Mouse (Mus musculus): ENCODE results near the gene Psg18. TPM values are rescaled to one million over a fixed set of nuclear protein-coding genes. Genes with fewer than 3 reads are reported as not detected.
"Not testable (repeated sequence)": the region's sequence is repeated elsewhere in the genome, so short reads cannot be mapped to it uniquely, and the experiment has no call there.

Gene Psg18
- total RNA-seq (2014; rRNA removed; ENCODE audit: low replicate concordance) (not detected in 2 replicates), polyA plus RNA-seq (2015; fragmentation: Nextera tagmentation; extraction: Ambion mirVana) (not detected in 2 replicates)

DNA sequence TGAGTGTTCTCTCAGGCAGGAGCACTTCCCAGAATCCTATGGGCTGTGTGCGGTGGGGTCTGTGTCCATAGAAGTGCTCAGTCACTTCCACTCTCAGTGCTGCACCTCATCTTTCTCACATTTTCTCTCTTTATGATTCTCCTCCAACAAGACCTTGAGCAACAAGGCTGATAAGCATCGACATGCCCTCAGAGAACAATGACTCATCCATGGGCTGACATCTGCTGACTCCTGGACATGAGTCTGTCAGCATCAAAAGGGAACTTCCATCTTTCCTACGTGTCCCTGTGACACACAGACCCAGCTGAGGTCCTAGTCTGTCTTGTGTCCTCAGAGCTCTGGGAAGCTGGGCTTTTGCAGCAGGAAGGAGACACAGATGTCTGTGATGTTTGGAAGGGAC is at the start of gene Psg18:
Gene Psg18 (minus strand): TSS at position 101 of the 400 bp plus-strand sequence.
- H3K36me3 ChIP-seq (replicated peaks; ENCODE audit: control insufficient read depth, insufficient read depth, low read length); DNase-seq (ENCODE audit: low spot score): not testable (repeated sequence)

DNA sequence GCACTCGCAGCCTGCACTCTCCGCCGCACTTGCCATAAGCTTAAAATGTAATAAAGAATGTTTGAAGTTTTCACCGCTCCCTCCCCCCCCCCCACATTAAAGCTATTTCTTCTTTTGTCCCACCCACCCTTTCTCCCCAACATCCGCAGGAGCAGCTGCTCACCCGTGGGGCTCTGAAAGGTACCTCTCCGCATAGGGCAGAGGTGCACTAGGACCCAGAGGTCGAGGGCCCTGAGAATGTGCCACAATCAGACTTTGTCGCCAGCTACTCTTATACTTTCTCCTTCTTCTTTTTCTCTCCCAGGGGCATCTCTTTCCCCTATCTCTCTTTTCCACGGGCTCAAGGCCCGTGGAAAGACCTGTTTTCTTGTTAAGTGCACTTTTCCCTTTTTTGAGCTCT is 48.6 kb upstream of the Psg18 start:
- H3K4me1 ChIP-seq (ENCODE audit: control insufficient read depth, insufficient read depth): no peaks in the 10 kb centered on the region
- ATAC-seq (ENCODE audit: insufficient read depth, low read depth) (no peak), DNase-seq (ENCODE audit: low spot score) (no peak)
- H3K9me3 ChIP-seq (replicated peaks; ENCODE audit: control insufficient read depth, low read length): peaks cover 6% of the 10 kb centered on the region
- H3K36me3 ChIP-seq (replicated peaks; ENCODE audit: control insufficient read depth, insufficient read depth, low read length): no peaks in the 10 kb centered on the region
- WGBS: 38% methylated on average over 11 of the region's 11 CpGs
- no peak overlapping the region for H3K27ac ChIP-seq (ENCODE audit: low read depth)
- no peak overlapping the region for H3K4me2 ChIP-seq (ENCODE audit: low read depth, low read length)
- H3K27me3 ChIP-seq (ENCODE audit: control insufficient read depth, insufficient read depth, low read length): no peaks in the 10 kb centered on the region
- no peak overlapping the region for H3K4me3 ChIP-seq (ENCODE audit: low read depth, low read length)
- TF ChIP-seq CTCF (IDR thresholded peaks at IDR 0.05; ENCODE audit: low read depth) (no peak), EP300 (IDR thresholded peaks at IDR 0.05; ENCODE audit: low read depth) (no peak)
- H3K9ac ChIP-seq (replicated peaks; ENCODE audit: low read depth, low read length): no peak overlapping the region

More for the DNA sequence above, at the start of gene Psg18:
- H3K9ac ChIP-seq (replicated peaks; ENCODE audit: low read depth, low read length); H3K27me3 ChIP-seq (ENCODE audit: control insufficient read depth, insufficient read depth, low read length); H3K9me3 ChIP-seq (replicated peaks; ENCODE audit: control insufficient read depth, low read length); ATAC-seq (ENCODE audit: insufficient read depth, low read depth); H3K27ac ChIP-seq (ENCODE audit: low read depth); H3K4me3 ChIP-seq (ENCODE audit: low read depth, low read length); H3K4me1 ChIP-seq (ENCODE audit: control insufficient read depth, insufficient read depth); H3K4me2 ChIP-seq (ENCODE audit: low read depth, low read length): not testable (repeated sequence)
- 52% methylated on average over 3 of the region's 3 CpGs for WGBS

DNA sequence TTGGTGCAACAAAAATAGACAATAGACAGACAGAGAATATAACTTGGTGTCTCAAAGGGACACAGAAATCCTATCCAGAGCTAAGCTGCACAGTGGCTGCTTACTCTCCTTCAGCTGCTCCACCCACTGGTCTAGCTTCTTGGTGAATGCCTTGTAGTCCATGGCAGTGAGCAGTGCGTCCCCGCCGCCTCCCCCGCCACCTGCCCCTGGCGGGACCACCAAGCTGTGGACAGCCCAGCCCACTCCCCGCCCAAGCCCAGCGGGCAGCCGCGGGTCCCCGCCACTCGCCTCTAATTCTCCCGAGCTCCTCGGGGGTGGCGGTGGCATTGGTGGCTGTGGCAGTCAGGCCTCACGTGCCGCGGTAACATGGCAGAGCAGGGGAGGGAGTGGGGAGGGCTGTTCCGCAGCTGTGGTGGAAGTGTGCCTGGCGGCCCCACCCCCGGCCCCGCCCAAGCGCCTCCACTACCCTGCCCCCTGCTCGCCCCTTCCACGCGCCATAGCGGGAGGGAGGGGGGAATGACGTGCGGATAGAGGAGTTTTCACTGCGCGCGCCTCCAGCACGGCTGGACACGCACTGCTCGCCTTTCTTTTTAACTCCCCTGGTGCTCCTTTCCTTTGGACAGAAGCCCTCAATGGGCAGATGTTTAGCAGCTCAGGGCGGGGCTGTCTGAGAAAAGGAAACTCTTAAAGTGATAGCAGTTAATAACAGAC is 47.9 kb upstream of the Psg18 start:
- H3K27ac ChIP-seq (ENCODE audit: low read depth): no peak overlapping the region
- ATAC-seq (ENCODE audit: insufficient read depth, low read depth): no peak
- H3K9ac ChIP-seq (replicated peaks; ENCODE audit: low read depth, low read length): no peak overlapping the region
- H3K4me3 ChIP-seq (ENCODE audit: low read depth, low read length): no peak overlapping the region
- no peaks in the 10 kb centered on the region for H3K36me3 ChIP-seq (replicated peaks; ENCODE audit: control insufficient read depth, insufficient read depth, low read length)
- no peaks in the 10 kb centered on the region for H3K27me3 ChIP-seq (ENCODE audit: control insufficient read depth, insufficient read depth, low read length)
- peaks cover 6% of the 10 kb centered on the region for H3K9me3 ChIP-seq (replicated peaks; ENCODE audit: control insufficient read depth, low read length)
- DNase-seq (ENCODE audit: low spot score): no peak
- H3K4me1 ChIP-seq (ENCODE audit: control insufficient read depth, insufficient read depth): no peaks in the 10 kb centered on the region
- 34% methylated on average over 35 of the region's 35 CpGs for WGBS
- no peak for TF ChIP-seq EP300 (IDR thresholded peaks at IDR 0.05; ENCODE audit: low read depth)
- TF ChIP-seq CTCF (IDR thresholded peaks at IDR 0.05; ENCODE audit: low read depth): no peak
- no peak overlapping the region for H3K4me2 ChIP-seq (ENCODE audit: low read depth, low read length)

DNA sequence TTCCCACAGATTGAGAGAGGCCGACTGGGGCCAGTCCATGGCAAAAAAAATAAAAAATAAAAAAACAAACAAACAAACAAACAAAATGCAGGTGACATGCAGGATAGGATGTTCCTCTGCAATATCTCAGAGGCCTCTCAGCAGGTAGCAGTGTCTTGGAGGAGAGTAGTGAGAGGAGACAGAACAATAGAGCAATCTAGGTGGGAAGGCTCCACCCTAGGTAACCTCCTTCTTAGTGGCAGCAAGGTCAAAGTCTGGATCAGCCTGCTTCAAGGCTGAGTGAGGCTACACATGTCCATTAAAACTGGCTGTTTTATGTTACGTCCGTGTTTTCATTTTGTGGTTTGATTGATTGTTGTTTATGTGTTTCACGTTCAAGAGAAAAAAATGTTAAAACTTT is 36.7 kb upstream of the Psg18 start:
- not testable (repeated sequence) for H3K36me3 ChIP-seq (replicated peaks; ENCODE audit: control insufficient read depth, insufficient read depth, low read length); H3K9me3 ChIP-seq (replicated peaks; ENCODE audit: control insufficient read depth, low read length); H3K9ac ChIP-seq (replicated peaks; ENCODE audit: low read depth, low read length); DNase-seq (ENCODE audit: low spot score); H3K4me1 ChIP-seq (ENCODE audit: control insufficient read depth, insufficient read depth); H3K4me2 ChIP-seq (ENCODE audit: low read depth, low read length); H3K27ac ChIP-seq (ENCODE audit: low read depth); ATAC-seq (ENCODE audit: insufficient read depth, low read depth); H3K27me3 ChIP-seq (ENCODE audit: control insufficient read depth, insufficient read depth, low read length); H3K4me3 ChIP-seq (ENCODE audit: low read depth, low read length)
- 62% methylated on average over 4 of the region's 4 CpGs for WGBS

DNA sequence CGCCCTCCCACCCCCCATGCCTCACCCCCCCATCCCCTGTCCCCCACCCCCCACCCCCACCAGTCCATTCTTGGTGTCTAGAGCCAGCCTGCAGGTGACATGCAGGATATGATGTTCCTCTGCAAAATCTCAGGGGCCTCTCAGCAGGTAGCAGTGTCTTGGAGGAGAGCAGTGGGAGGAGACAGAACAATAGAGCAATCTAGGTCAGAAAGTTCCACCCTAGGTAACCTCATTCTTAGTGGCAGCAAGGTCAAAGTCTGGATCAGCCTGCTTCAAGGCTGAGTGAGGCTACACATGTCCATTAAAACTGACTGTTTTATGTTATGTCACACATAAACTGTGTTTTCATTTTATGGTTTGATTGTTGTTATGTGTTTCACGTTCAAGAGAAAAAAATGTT is 23.5 kb upstream of the Psg18 start:
- Histone ChIP-seq H3K4me1 (ENCODE audit: control insufficient read depth, insufficient read depth) (no peaks in the 10 kb centered on the region), H3K4me3 (ENCODE audit: low read depth, low read length) (no peak overlapping the region), H3K4me2 (ENCODE audit: low read depth, low read length) (no peak overlapping the region), H3K9me3 (replicated peaks; ENCODE audit: control insufficient read depth, low read length) (peaks cover 22% of the 10 kb centered on the region; the same call in 1 of the 2 replicates), H3K9ac (replicated peaks; ENCODE audit: low read depth, low read length) (no peak overlapping the region), H3K27ac (ENCODE audit: low read depth) (no peak overlapping the region), H3K27me3 (ENCODE audit: control insufficient read depth, insufficient read depth, low read length) (no peaks in the 10 kb centered on the region), H3K36me3 (replicated peaks; ENCODE audit: control insufficient read depth, insufficient read depth, low read length) (no peaks in the 10 kb centered on the region)
- no peak for DNase-seq (ENCODE audit: low spot score)
- TF ChIP-seq CTCF (IDR thresholded peaks at IDR 0.05; ENCODE audit: low read depth) (no peak), EP300 (IDR thresholded peaks at IDR 0.05; ENCODE audit: low read depth) (no peak)
- no peak for ATAC-seq (ENCODE audit: insufficient read depth, low read depth)
- WGBS: 34% methylated on average over 2 of the region's 2 CpGs

DNA sequence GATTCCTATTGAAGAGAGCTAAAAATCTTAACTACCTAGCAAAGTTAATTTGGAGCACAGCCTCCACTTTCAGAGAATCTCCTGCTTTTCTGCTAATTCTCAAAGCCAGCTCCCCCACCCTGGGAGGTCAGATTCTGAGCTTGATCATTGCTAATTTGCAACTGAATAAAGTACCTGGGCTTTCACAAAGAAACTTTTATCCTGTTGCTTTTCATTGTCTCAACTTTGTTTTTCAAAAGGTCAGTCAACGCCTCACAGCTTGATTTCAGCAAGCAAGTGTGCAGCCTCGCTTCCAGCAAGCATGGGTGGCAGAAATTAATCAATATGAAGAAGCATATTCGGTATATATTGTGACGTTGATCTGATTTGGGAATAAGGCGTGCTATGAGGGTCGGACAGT is 19.4 kb downstream of the Psg18 start:
- H3K9ac ChIP-seq (replicated peaks; ENCODE audit: low read depth, low read length); H3K27me3 ChIP-seq (ENCODE audit: control insufficient read depth, insufficient read depth, low read length); H3K27ac ChIP-seq (ENCODE audit: low read depth); H3K4me1 ChIP-seq (ENCODE audit: control insufficient read depth, insufficient read depth); H3K36me3 ChIP-seq (replicated peaks; ENCODE audit: control insufficient read depth, insufficient read depth, low read length); ATAC-seq (ENCODE audit: insufficient read depth, low read depth); H3K4me3 ChIP-seq (ENCODE audit: low read depth, low read length); H3K4me2 ChIP-seq (ENCODE audit: low read depth, low read length); DNase-seq (ENCODE audit: low spot score): not testable (repeated sequence)
- peaks cover 11% of the 10 kb centered on the region; the same call in 1 of the 2 replicates for H3K9me3 ChIP-seq (replicated peaks; ENCODE audit: control insufficient read depth, low read length)
- 63% methylated on average over 6 of the region's 6 CpGs for WGBS

Other genes with a start within 250 kb of the Psg18 start
- not detected in 2 replicates for gene Igfl3, start 178.5 kb downstream of the Psg18 start, total RNA-seq (2014; rRNA removed; ENCODE audit: low replicate concordance)
- gene Igfl3, start 178.5 kb downstream of the Psg18 start, polyA plus RNA-seq (2015; fragmentation: Nextera tagmentation; extraction: Ambion mirVana): not detected in 2 replicates
- gene Mill1, start 109.7 kb downstream of the Psg18 start, total RNA-seq (2014; rRNA removed; ENCODE audit: low replicate concordance): not detected in 2 replicates
- gene Mill1, start 109.7 kb downstream of the Psg18 start, polyA plus RNA-seq (2015; fragmentation: Nextera tagmentation; extraction: Ambion mirVana): not detected in 2 replicates
- not detected in 2 replicates for gene Psg28, start 77.0 kb upstream of the Psg18 start, total RNA-seq (2014; rRNA removed; ENCODE audit: low replicate concordance)
- gene Psg28, start 77.0 kb upstream of the Psg18 start, polyA plus RNA-seq (2015; fragmentation: Nextera tagmentation; extraction: Ambion mirVana): not detected in 2 replicates
- not detected in 2 replicates for gene Psg26, start 129.2 kb upstream of the Psg18 start, total RNA-seq (2014; rRNA removed; ENCODE audit: low replicate concordance)
- not detected in 2 replicates for gene Psg26, start 129.2 kb upstream of the Psg18 start, polyA plus RNA-seq (2015; fragmentation: Nextera tagmentation; extraction: Ambion mirVana)
- not detected in 2 replicates for gene Psg25, start 177.3 kb upstream of the Psg18 start, total RNA-seq (2014; rRNA removed; ENCODE audit: low replicate concordance)
- not detected in 2 replicates for gene Psg25, start 177.3 kb upstream of the Psg18 start, polyA plus RNA-seq (2015; fragmentation: Nextera tagmentation; extraction: Ambion mirVana)
- not detected in 2 replicates for gene Psg27, start 212.3 kb upstream of the Psg18 start, total RNA-seq (2014; rRNA removed; ENCODE audit: low replicate concordance)
- not detected in 2 replicates for gene Psg27, start 212.3 kb upstream of the Psg18 start, polyA plus RNA-seq (2015; fragmentation: Nextera tagmentation; extraction: Ambion mirVana)